Comparison of ENCODE assay signal across 9 mouse cellular contexts in genomic region chr10:121750175-121750574, GRCm38 (mm10). TPM values are rescaled to one million over a fixed set of nuclear protein-coding genes. Genes with fewer than 3 reads are reported as not detected.
DNase-seq lines count a peak whose midpoint lies in the region; ATAC-seq lines count a peak whose summit lies in the region.
"Had no signal": no experiment of that assay in that cellular context is flagged by ENCODE, and none has a peak within 500 bp of the region (broad histone marks: within the 10 kb centered on the region; RNA-seq: fewer than 3 reads in every experiment).

No protein-coding gene starts in this region.

- peak; percentile 40; the same call in 1 of the 2 replicates for ATAC-seq in monocyte, adult 5-6 weeks (replicated peaks; ENCODE audit: insufficient number of reproducible peaks, low FRiP score, low TSS enrichment, poor library complexity, severe bottlenecking)

- DNase-seq in adrenal gland, adult (ENCODE audit: inconsistent age in 2 of 2, low spot score in 1 of 2): peak; percentile 17 to 34
- no peak for DNase-seq in adrenal gland, adult 18-20 months (ENCODE audit: low spot score in 2 of 2)
- DNase-seq in adrenal gland, postnatal 25 days: peak; percentile 18
- DNase-seq in left cerebral cortex, adult 8-10 months (ENCODE audit: low spot score in 2 of 2): peak; percentile 32 to 62
- DNase-seq in liver: no peak
- no peak for DNase-seq in embryo, embryonic 9.5 days (ENCODE audit: extremely low spot score)
- DNase-seq in kidney, postnatal 36 days: no peak
- DNase-seq: cerebellum, adult 9-10 months had no signal

RNA-seq across cellular contexts. Expression of gene BC048403, which starts 10.4 kb away (rescaled TPM):
- 1 to 10 TPM; 5.4 to 9.3 TPM for total RNA-seq in adrenal gland, adult 18-20 months (2021)
- 11.4 and 14.4 TPM in 2 replicates for total RNA-seq in adrenal gland, postnatal 25 days (2021)
- 10 to 100 TPM; 10.7 to 11.5 (median 11.1) TPM for total RNA-seq in left cerebral cortex, adult 8-10 months (2022)
- 2.6 to 4.1 TPM (median 2.8 TPM) in 3 replicates for total RNA-seq in monocyte, adult 5-6 weeks (2017)

Comparison
In these comparisons a context has a peak if more than half of its experiments do, and no peak if none do; other contexts are left out.
1. DNase-seq: peak in adrenal gland, adult (2 of 2), adrenal gland, postnatal 25 days (single experiment) and left cerebral cortex, adult 8-10 months (2 of 2); none in adrenal gland, adult 18-20 months (0 of 2), liver (single experiment), embryo, embryonic 9.5 days (single experiment) and kidney, postnatal 36 days (0 of 2).